Mouse (Mus musculus) left cerebral cortex, adult 2 months (tissue): Measurements from ENCODE around the gene Bricd5. TPM values are rescaled to one million over a fixed set of nuclear protein-coding genes. Genes with fewer than 3 reads are reported as not detected.

Source experiments
- DNase-seq, 2 experiments: peaks; one replicate each; pipeline ENCODE4 v3.0.0; 2021 to 2022; ENCODE audit warnings: low spot score in 2 of 2, mixed read lengths in 1 of 2; ENCODE audit errors: extremely low spot score in 1 of 2
- H3K27ac ChIP-seq: fragments of 200-600 bp; 2 replicates; pipeline ENCODE4 v1.8.1; 2022
- H3K4me3 ChIP-seq: fragments of 200-600 bp; 2 replicates; pipeline ENCODE4 v1.8.1; 2022
- CTCF ChIP-seq: fragments of 200-600 bp; IDR thresholded peaks from 2 replicates; pipeline ENCODE4 v1.8.1; 2022; ENCODE audit warnings: antibody characterized with exemption, mild to moderate bottlenecking, moderate library complexity
- intact Hi-C: fragments of 180-260 bp; cut with DNase I; formaldehyde crosslinking; loops from one replicate; pipeline ENCODE4 v1.15.1; 2025
- total RNA-seq, 2 experiments: library from RNA; stranded (reverse); gene quantifications; 2 replicates each; pipeline ENCODE4 v1.2.3; 2021

The Bricd5 gene
- total RNA-seq, 2 experiments from 2014 or later: 1.7 to 1.9 TPM

DNA sequence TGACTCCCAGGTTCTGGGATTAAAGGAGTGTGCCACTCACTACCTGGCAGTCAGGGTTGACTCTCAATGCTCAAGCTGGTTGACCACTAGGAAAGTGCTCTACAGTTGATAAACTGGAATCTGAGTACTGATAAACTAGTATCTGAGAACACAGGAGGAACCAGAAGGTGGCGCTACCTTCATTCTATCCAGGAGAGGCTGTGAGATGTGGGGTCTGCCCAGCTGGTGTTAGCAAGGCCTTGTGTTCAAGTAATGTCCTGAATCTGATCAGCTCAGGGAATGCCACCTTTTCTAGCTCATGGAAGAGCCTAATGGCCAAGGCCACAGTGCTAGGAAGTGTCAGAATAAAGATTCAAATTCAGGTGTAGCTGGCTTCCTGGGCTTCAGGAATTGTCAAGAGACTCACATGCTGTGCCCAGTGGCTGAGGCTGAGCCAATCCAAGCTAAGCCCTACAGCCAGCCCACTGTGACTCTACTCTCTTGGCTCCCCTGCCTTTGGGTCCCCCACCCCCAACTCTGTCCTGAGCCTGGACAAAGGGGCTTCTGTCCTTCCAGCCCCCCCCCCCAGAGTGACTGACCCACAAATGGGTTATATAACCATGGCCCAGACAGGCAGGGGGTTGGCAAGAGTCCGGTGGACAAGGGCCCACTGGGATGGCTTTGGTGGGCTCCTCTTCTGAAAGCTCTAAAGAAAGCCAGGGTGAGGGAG, 21.1 kb downstream of the Bricd5 start:
- Histone ChIP-seq H3K4me3 (no peak overlapping the region), H3K27ac (peak overlapping the region; percentile 70)
- peak; percentile 67 for TF ChIP-seq CTCF
- DNase-seq: no peak
- intact Hi-C loops: no loop called here

DNA sequence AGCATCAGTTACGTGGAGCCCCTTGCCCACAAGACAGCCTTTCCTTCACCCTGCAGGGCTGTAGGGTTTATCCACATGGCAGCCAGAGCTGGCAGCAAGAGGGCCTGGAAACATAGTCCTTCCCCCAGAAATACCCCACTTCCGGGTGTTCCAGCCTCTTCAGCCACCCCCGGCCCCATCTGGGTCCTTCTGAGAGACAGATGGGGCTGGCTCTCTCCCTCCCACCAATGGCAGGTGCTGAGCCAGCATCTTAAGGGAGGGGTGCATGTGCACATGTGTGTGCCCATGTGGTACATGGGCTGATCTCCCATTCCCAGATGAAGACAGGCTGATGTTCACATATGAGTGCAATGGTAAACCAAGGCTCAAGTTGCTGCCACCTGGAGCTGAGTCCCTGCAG, 21.8 kb downstream of the Bricd5 start:
- no peak for TF ChIP-seq CTCF
- peak overlapping the region; percentile 70 for H3K27ac ChIP-seq
- DNase-seq: peak in 1 of 2 experiments; percentile 78
- H3K4me3 ChIP-seq: no peak overlapping the region
- intact Hi-C loops: no loop called here

DNA sequence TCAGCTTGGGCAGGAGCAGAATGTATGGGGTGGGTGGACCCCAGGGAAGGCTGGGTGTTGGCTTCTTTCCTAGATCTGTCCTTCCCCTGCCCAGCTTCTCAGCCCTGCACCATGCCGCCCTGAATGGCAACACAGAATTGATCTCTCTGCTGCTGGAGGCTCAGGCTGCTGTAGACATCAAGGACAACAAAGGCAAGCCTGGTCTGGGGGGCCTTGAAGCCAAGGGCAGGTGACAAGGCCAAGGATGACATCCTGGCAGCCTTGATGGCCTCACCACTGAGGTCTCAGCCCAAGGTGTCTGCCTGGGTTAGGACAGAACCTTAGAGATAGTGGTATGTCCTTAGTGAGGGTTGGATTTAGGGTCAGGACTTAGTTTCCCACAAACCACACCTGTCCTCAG, 22.3 kb downstream of the Bricd5 start:
- no peak overlapping the region for H3K4me3 ChIP-seq
- no peak for DNase-seq
- peak overlapping the region; percentile 70 for H3K27ac ChIP-seq
- intact Hi-C loops: no loop called here
- no peak for TF ChIP-seq CTCF

DNA sequence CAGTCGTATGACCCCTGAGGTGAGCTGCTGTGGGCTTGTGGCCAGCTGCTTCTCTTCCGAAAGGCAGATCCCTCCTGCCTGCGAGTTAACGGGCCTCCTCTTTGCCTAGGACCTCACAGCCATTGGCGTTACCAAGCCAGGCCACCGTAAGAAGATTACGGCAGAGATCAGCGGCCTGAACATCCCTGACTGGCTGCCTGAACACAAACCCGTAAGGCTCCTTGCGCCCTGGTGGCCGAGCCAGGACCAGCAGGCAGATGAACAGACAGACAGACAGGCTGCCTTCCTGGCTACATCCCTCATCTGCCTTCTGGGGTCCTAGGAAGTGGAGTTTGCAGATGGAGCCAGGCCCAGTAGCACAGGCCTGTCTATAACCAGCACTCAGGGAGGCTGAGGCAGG, 28.5 kb downstream of the Bricd5 start:
- TF ChIP-seq CTCF: peak; percentile 8; the same call in 1 of the 2 replicates
- H3K4me3 ChIP-seq: no peak overlapping the region
- no peak overlapping the region for H3K27ac ChIP-seq
- intact Hi-C loops: no loop called here
- no peak for DNase-seq

DNA sequence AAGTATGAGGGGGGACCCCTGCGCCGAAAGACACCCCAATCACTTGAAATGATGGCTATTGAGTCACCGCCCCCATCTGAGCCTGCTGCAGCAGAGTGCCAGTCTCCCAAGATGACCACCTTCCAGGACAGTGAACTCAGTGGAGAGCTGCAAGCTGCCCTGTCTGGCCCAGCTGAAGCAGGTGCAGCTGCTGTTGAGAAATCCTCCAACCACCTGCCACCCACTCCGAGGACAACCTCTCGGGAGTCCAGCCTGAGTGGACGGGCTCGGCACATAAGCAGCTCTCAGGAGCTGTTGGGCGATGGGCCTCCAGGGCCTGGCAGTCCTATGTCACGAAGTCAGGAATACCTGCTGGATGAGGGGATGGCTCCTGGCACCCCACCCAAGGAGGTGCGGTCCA, 30.4 kb downstream of the Bricd5 start:
- TF ChIP-seq CTCF: no peak
- DNase-seq: no peak
- intact Hi-C loops: no loop called here
- H3K4me3 ChIP-seq: no peak overlapping the region
- H3K27ac ChIP-seq: peak overlapping the region; percentile 88; the same call in 1 of the 2 replicates

DNA sequence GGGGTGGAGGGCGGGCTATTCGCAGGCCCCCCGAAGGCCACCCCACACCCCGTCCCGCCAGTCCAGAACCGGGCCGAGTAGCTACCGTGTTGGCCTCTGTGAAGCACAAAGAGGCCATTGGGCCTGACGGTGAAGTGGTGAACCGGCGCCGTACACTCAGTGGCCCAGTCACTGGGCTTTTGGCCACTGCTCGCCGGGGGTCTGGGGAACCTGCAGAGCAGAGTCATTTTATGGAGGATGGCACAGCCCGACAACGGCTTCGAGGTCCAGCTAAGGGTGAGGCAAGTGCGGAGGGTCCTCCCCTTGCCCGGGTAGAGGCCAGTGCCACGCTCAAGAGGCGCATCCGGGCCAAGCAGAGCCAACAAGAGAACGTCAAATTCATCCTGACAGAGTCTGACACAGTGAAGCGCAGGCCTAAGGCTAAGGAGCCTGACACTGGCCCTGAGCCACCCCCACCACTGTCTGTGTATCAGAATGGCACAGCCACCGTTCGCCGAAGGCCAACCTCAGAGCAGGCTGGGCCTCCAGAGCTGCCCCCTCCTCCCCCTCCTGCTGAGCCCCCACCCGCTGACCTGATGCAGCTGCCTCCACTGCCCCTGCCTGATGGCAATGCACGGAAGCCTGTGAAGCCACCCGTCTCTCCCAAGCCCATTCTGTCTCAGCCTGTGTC, 31.7 kb downstream of the Bricd5 start:
- intact Hi-C loops: no loop called here
- H3K27ac ChIP-seq: peak overlapping the region; percentile 88
- no peak for DNase-seq
- no peak overlapping the region for H3K4me3 ChIP-seq
- TF ChIP-seq CTCF: no peak

DNA sequence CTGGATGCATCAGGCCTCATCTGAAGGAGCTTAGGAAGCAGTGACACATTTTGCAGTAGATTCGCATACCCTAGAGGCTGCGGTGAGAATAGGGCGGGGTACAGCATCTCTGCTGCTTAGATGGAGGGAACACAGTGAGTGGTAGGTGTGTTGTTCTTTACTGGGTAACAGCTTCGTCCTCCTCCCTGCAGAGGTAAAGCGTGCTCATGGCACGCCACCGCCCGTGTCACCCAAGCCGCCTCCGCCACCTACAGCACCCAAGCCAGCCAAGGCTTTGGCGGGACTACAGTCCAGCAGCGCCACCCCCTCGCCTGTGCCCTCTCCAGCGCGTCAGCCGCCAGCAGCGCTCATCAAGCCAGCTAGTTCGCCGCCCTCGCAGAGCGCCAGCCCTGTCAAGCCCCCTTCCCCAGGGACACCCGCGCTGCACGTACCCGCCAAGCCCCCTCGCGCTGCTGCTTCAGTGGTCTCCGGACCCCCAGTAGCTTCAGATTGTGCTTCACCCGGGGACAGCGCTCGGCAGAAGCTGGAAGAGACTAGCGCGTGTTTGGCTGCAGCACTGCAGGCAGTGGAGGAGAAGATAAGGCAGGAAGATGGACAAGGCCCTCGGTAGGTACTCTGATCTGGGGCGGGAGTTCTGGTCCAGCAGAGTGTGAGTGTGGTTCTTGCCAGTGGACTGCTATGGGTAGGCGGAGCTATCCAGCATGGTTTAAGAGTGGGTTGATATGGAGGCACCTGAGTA, 32.8 kb downstream of the Bricd5 start:
- peak; percentile 65 to 80 for DNase-seq
- H3K27ac ChIP-seq: peak overlapping the region; percentile 88
- peak overlapping the region; percentile 14; the same call in 1 of the 2 replicates for H3K4me3 ChIP-seq
- intact Hi-C loops: no loop called here
- peak; percentile 28 for TF ChIP-seq CTCF

DNA sequence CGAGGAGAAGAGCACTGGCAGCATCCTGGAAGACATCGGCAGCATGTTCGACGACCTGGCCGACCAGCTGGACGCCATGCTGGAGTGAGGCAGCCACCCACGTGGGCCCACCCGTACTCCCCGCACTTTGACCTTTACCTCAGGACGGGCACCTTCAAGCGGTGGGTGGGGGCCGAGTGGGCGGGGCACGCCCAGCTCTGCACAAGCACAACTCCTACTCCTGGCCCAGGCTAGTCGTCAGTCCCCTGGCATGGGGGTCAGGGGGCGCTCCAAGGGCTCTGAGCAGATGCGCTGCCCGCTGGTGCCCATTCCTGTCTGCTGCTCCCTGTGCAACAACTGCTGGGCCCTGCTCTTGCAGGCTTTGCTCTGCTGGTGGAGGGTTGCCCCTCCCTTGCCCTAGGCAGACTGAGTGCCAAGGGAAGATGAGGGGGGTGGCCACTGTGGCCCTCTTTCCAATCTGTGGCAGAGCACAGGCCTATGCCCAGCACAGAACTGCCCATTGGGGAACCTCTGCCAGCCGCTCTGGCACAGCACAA, 33.5 kb downstream of the Bricd5 start:
- intact Hi-C loops: no loop called here
- no peak for TF ChIP-seq CTCF
- Histone ChIP-seq H3K27ac (peak overlapping the region; percentile 88), H3K4me3 (no peak overlapping the region)
- DNase-seq: peak in 1 of 2 experiments; percentile 28

DNA sequence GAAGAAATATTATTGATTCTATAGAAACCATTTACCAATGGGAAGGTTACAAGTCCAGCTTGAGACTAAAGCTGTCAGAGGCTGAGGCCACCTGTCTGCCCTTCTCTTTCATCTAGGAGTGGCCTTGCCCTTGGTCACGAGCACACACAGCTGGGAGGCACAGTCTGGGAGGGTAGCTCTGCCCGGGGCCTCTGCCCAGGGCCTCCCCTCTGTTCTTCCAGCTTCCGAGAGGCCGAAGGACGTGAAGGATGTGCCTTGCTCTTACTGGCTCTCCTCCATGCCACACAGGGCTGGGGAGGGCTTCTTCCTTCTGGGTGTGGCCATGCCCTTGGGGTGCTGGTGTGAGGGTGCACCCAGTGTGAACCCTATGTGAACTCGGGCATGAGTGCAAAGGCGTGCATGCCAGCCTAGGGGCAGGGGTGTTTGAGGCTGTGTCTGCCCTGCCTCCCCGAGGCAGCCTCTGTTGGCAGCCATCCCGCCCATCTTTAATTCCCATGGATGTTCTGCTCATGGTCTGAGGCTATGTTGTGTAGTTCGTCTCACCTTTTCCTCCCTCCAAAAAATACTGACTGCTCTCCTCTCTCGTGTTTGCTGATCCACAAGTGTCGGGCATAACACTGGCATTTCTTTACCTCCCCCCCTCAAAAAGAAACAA, 34.2 kb downstream of the Bricd5 start:
- peak overlapping the region; percentile 37; the same call in 1 of the 2 replicates for H3K27ac ChIP-seq
- no peak for TF ChIP-seq CTCF
- intact Hi-C loops: no loop called here
- H3K4me3 ChIP-seq: no peak overlapping the region
- no peak for DNase-seq

DNA sequence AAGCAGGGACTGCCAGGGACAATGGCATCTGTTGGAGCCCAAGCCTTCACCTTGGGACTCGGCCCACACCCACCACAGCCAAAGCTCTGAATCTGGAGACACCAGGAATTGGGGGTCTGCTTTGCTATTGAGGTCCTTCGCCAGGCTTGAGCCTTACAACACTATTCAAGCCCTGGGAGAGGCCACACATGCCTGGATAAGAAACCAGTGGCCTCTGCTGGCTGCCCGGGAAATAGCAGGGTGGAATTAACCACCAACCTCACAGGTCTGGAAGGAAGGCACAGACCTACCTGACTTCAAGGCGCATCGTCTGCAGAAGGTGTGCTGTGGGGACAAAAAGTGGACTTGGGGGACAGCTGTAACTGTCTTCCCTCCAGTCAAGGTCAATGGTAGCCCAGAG, 39.9 kb downstream of the Bricd5 start:
- intact Hi-C loops: no loop called here
- peak; percentile 84 for TF ChIP-seq CTCF
- Histone ChIP-seq H3K27ac (no peak overlapping the region; the same call in 1 of the 2 replicates), H3K4me3 (no peak overlapping the region)
- DNase-seq: peak; percentile 65 to 79
